Mouse (Mus musculus): ENCODE measurements around the gene Ube2o.

The Ube2o gene

DNA sequence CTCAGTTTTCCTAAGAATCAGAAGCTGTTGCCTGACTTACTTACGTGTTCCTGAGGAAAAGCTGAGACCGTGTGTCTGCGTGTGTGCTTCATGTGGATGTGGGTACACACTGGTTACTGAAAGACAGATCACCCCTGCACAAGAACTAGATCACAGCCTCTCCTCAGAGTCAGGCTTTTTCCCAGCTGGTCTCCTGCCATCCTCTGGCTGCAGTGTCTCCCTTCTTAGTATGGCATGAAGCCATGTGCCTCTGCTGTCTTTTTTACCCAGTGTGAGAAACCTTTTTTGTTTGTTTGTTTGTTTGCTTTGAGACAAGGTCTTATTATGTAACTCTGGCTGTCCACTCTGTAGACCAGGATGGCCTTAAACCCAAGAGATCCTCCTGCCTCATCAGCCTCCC, 2.0 kb downstream of the Ube2o start:
- no peak for DNase-seq

DNA sequence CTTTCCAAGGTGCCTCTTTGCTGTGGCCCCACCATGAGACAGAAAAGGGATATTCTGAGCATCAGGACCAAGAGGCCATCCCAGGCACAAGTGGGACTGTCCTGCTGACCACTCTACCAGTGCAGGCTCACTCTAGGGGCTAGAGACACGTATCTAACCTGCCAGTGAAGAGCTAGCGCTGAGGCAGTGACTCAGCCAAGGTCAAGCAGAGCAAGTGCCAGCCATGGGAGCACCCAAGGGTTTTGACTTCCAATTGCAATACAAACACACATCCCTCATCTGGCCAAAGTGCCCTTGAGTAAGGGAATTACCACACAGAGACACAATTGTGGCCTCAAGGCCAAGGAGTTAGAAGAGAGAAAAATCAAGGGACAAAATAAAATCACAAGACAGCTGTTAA, 5.9 kb downstream of the Ube2o start:
- DNase-seq = no peak

DNA sequence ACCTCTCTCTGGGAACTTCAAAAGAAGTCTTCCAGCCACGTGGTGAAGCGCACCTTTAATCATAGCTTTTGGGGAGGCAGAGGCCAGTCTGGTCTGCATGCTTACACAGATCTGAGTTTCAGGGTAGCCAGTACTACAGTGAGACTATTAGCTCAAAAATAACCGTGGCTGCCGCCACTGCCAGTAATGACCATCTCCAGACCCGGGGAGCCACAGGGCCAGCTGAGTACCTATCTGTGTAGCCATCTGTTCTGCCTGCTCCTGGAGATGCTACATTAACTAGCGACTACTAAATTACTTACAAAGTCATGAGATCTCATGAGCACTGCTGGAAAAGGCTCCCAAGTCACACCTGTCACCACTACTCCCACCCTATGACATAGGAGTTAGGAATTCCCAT, 6.3 kb downstream of the Ube2o start:
- no peak for DNase-seq

DNA sequence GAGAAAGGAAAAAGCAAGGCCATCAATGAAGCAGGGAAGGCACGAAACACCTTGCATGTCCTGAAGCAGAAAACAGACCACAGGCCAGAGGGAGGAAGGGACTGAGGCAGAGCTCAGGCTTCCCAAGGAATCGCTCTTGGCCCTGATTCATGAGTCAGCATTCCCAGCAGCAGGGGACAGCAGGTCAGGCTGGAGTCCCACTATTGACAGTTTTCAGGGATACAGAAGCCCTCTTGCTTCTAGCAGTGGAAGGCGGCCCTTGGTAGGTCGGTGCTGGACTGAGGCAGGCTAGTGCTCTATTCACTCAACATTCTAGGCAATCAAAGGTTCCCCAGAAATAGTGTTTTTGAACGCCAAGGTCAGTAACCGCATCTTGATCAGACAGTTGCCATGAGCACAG, 6.8 kb downstream of the Ube2o start:
- no peak for DNase-seq

DNA sequence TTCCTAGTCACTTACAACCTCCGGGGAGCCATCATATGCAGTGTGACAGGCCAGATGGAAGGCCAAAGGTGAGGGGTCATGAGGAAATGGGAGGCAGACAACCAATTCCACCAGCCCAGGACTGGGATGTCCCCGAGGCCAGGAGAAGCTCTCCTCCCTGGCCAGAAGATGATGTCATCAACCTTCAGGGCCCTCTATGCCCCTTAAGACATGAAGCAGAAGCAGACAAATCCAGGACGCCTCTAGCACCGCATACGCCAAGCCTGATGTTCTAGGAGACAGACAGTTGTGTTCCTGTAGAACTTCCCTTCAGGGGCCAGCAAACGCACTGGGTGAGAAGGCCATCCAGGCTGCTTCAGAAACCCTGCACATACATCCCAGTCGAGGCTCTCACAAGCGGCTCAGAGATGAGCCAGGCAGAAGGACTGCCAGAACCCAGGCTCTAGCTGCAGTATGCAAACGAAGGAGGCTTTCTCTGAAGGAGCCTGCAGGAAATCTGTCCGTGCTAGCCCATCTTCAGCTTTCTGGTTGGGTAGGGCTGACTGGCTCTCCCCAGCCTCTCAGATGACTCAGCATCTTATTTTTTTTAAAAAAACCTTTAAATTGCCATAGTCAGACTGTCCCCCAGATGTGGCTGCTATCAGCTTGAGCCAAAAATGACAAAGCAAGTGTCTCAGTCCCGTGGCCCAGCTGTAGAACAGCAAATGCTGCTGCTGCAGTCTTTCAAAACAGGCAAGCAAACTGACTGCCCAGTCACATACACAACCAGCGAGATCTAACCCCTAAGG, 8.3 kb downstream of the Ube2o start:
- no peak for DNase-seq

DNA sequence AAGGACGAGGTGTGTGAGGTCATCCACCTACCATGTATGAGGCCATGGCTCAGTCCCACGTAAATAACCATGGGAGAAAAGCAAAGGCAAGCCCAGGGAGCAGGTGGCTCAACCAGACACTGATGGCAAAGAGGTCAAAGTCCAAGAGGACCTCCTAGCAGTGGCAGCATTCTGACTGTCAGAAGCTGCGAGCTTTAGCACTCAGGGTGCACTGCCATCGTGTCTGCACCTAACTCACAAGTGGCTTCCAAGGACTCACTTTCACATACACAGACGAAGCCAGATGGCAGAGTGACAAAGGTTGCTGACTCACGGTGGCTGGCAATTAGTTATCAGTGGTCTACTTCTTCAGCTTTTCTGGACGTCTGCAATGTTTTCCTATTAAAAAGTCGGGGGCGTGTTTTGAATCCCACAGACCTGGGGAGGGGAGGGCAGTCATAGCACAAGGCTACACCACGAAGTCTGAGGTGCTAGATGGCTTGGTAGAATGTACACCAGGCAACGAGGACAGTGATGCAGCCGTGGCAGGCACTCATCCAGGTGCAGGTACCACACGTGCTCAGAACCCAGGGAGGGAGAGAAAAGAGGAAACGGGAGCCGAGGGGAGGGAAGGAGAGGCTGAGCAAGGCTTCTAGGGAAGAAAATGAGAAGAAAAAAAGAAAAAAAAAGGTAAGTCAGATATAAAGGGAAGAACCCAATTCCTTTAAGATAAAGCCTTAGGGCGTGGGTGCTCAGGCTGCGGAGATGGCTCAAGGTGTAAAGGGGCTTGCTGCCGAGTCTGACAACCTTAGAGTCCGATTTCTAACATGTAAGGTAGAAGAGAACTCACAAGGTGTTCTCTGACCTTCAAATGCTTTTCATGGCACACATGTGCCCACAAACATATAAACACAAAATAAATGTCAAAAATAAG, 9.2 kb downstream of the Ube2o start:
- no peak for DNase-seq

DNA sequence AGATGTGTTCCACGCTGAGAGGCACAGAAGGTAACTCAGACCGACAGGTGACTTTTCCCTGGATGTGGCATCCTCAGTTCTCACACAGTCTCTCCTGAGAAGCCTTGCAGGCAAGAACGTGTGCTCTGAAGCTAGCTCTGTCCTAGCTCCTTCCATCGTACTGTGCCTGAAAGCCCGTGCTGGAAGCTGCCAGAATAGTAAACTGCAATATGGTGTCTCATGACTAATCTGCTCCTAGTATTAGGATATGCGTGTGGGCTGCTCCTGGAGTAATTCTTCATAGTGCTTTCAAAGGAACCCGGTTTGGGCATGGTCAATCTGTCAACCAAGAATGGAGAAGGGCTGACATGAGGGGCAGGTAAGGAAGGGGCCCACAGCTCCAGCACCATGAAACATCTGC, 10.4 kb downstream of the Ube2o start:
- no peak for DNase-seq

DNA sequence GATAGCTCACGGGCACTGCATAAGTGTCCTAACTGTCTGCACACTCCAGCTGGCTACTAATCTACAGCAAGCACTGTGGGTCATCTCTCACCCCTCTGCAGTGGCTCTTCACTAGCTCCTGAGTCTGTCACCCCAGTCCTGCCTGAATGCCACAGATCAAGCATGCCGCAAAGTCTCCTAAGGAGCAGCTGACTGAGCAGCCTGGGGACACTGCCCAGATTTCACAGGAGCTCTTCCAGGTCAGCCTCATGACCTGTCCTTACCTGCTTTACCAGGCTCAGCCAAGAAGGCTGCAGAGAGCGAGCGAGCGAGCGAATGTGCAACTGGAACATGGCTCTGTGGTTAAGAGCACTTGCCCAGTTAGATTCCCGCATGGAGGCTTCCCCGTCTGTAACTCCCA, 13.7 kb downstream of the Ube2o start:
- no peak for DNase-seq

DNA sequence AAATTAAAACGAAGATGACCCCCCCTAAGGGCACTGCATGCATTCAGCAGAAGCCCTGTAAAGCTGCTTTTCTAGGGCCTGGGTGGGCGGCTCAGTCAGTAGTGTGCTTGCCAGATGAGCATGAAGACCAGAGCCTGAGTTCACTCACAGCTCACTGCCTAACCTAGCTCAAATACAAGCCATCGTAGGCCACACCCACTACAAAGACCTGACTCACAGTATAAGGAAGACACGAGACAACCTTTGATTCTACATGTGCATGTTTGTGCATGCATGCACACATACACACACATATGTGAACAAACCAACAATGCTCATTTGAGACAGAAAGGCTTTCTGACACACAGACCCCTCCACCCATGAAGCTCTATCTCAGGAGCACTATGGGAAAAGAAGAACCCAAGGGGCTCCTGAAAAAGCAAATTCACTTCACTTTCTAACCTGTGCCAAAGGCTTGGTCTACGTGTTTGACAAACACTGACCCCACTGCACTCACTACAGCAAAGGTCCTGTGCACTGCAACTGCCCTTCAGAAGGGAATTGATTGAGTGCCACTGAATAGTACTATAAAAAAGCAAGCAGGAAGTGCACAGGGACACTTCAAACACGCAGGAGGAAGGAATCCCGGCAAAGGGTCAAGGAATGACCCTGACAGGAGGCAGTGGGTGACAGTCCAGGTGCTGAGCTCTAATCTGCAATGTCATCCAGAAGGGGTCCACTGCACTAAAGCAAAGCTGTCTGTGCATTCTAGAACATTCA, 15.8 kb downstream of the Ube2o start:
- no peak for DNase-seq

DNA sequence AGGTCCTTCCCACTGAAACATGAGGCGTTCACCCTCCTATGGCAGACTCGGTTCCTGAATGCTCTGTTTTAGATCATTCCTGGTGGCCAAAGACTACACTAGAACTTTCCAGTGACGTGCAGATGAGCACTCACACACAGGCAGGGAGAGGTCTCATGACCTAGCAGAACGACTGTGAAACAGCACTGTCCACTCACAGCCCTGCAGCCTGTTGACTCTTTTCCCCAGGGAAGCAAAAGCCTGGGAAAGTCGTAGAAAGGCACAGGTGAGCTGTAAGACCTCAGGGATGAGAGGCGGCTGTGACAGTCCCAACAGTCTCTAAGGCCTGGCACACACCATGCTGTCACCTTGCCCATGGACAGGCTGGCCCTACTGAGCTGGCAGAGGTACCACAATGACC, 24.9 kb downstream of the Ube2o start:
- DNase-seq = no peak

DNA sequence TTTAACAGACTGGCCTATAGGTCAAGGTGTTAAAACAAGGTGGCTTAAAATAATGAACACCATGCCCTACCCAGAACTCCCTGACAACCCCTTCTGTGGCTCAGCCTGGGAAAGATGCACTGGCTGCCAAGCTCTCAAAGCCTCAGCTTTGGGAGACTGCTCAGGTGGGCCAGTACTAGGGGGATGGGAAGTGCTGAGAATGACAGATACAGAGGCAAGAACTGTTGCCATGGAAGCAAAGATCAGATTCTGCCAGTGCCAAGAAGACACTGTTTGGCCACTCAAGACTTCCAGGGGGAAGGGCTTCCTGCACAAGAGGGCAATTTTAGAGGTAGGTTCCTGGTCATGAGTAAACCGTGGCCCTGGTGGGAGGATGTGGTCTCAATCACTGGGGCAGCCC, 25.7 kb downstream of the Ube2o start:
- no peak for DNase-seq

DNA sequence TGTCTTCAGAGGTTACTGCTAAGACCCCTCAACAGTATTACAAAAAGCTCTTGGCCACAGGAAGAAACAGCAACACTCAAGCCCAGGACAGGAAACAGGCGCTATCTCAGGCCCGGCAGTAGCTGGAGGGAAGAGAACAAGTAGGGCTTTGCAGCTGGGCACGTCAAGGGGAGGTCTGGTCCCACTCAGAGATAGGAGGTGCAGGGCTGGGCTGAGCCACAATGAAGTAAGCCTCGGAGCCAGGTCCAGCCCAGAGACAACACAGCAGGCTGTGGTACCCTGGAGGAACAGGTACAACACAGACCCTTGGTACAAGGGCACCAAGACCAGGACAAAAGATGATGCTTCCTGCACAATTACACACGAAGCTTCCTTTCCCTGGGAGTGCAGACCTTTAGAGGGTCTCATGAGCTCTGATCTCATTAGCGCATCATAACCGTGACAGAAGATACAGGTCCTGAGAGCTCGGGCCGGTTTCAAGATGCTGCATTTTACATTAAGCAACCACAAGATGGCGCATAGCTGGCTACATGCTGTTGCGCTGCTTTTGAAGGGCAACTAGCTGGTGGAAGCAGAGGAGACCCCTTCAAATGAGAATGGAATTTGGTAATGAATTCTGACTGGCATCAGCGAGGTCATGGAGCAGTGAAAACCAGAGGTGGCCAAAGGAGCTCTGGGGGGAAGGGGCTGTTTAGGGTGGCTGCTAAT, 26.9 kb downstream of the Ube2o start:
- DNase-seq = peak; percentile 82

DNA sequence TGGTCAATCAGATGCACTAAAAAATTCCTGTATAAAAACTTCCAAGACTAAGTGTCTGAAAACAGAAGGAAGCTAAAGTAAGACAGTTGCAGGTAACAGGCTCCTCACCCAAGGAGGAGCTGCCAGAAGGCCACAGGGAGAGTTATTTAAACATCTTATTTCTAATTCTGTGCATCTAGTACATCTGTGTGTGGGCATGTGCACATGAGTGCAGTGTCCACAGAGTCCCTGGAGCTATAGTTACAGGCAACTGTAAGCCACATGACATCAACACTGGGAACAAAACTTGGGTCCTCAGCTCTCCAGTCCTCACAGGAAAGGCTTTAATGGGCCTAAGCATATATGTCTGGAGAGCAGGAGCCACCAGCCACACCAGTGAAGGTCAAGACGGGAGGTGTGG, 29.1 kb downstream of the Ube2o start:
- no peak for DNase-seq

DNA sequence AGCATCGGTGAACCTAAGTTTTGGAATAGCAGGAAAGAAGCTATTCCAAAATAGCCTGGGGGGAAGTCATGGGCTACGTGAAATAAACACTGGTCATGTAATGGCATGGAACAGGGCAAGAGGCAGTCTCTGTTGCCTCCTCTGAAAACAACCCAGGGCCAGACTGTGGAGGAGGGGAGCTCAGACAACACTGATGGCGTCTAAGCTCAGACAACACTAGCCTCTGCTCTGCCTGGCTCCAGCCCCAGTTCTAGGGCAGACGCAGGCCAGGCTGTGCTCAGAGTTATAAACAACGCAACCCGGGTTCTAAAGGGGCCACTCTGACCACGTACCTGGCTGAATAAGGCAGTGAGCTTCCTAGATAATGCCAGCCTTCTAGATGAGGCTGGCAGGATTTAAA, 30.5 kb downstream of the Ube2o start:
- no peak for DNase-seq

DNA sequence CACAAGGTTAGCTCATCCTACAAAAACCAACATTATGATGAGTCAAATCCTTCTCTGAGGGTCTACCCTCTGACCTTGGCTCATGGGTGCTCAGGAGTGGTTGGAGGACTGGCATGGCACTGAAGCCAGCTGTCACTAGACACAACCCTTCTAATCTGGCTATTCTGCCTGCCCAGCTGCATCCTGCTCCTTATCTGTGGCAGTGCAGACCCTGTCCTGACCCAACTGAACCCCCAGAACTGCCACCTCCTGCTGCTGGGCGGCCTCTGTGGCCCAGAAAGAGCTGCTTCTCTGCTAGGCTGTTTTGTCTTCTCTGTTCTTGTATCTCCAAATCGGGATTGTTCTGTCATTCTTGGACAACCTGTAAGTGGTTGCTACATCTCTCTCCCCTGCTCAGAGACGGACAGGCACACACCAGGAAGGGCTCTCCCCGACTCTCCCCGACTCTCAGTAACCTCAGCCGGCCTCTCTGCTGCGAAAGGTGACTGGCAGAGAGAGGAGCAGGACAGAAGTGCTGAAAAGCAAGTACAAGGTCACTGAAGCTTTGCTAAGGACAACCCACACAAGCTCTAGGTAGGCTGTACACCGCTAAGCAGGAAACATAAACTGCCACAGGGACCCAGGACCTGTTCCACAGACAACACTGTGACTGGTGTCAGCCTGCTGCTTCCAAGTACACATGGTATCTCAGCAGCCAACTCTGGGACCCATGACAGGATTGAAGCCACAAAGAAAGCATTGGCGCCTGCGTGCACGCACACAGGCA, 31.8 kb downstream of the Ube2o start:
- DNase-seq = no peak

DNA sequence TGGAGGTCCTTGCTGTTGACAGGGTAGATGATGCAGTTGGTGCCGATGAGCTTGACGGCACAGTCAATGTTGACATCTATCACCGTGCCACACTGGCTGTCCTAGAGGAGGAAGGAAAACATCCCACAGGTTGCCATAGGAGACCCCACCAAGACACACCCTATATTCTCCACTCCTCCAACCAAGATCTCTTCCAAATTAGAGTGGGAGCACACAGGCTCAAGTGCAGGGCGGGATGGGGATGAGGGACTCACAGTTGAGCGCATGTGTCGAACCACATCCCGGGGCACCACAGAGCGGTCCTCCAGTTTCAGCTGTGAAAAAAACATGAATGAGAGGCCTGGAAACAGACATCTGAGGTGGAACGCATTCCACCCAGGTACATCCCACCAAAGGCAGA, 32.5 kb downstream of the Ube2o start:
- no peak for DNase-seq

DNA sequence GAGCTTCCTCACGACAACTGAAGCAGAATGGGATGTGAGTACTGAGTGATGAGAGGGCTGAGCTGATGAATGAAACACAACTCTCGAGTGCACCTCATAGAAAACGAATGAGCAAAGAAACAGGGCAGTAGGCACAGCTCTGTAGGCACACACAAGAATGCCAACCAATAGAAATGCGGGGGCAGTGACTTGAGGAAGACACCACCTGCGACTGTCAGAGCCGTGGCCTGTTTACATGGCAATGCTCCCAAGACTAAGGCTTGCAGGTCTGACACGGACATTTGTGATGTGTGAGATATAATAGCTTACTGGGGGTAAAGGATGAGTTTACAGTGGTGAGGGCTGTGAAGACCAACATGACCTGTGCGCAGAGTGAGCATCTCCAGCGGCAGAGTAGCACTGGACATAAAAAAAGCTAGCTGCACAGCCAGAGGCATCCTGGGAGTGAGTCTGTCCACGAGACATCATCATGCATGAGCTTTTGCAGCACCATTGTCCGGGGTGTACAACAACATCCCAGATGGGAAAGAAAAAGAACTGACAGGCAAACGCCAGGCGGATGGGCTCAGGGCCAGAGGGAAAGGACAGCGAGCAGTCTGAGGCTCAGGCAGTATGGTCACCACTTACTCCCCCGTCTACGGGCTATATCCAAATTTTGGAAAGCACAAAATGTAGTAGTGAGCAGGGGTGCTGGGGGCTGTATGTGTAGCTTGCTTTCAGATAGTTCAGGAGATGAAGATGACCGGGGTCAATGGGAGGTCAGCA, 33.8 kb downstream of the Ube2o start:
- DNase-seq = no peak

DNA sequence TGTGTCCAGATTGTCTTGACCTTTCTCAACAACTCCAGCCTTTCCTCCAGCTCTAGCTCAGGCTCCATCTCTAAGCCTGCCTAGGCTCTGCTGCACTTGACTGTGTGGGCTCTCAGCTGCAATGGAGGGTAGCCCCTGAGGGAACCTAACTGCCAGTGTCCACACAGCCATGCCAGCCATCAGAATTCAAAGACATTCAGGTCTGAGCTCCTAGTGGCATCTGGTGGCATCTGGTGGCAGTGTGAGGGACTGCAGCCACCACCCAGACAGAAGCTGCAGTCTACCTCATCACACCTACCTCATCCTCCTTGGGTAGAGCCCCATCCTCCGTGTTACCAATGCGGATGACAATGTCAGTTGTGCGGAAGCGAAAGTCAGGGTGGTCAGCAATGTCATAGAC, 38.1 kb downstream of the Ube2o start:
- DNase-seq = no peak

DNA sequence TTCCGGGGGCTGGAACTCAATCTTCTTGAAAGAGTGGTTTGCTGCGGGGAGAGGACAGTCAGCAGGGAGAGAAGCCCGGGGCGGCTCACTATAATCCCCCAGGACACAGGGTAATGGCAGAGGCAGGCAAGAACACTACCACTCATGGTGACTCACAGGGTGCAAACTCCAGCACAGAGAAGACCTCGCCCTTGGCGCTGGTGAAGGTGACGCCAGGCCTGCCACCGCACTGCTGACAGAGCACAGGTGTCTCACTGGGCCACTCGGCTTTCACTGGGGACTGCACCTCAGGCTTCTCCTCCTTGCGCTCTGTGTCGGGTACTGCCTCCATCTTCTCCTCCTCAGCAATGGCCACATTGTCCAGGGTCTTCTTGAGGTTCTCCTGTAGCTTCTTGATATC, 40.1 kb downstream of the Ube2o start:
- DNase-seq = no peak

DNA sequence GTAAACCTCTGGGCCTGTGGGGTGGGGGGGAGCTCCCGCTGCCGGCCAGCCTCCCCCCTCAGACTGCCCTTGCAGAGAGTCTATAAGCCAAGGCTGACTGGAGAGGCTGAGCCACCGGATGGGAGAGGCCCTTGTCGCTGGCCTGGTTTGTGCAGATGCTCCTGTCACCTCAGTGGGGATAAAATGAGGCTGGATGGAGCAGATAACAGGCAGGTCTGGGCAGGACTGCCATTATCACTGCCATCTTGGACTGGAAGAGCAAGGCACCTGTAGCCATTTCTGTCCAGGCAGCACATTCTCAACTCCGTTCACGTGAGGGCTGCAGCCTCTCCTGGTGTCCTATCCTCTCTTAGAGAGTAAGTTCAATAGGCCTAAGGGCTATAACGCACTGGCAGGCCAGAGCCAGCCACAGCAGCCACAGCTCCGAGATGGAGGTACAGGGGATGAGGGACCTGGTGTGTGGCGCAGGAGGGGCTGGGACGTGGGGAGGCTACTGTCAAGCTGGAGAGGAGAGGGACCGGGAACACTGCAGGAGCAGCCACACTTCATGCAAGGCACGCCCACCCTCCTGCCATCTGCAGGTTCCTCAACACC, 43.0 kb downstream of the Ube2o start:
- no peak for DNase-seq

DNA sequence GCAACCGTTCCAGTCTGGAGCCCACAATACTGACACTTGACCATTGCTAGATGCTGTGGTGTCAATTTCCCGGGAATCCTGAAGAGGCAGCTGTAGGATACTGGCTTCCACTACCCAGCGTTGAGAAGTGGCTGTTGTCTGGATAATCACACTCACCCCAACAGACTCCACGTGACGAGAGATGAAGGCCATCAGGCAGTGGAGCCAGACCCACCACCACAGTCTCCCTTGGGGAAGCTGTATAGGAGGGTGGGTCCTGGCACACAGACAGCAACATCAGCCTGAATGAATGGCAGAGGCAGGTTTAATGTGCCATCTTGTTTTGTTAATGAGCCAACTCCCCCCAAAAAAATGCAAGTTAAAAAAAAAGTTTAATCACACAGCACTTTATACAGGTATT, 43.9 kb downstream of the Ube2o start:
- no peak for DNase-seq

Measured in embryo, embryonic 11 days (tissue).